Mouse (Mus musculus): ENCODE results near the gene Ift27. TPM values are rescaled to one million over a fixed set of nuclear protein-coding genes. Genes with fewer than 3 reads are reported as not detected.

The Ift27 gene
- polyA plus RNA-seq, 1 experiment from 2014 or later, result 97.3 TPM

- no peaks in the 10 kb centered on the region for H3K27me3 ChIP-seq (ENCODE audit: control insufficient read depth, insufficient read depth, low read length)
- no peak overlapping the region for H3K27ac ChIP-seq (ENCODE audit: low read length)
- no peaks in the 10 kb centered on the region for H3K9me3 ChIP-seq (ENCODE audit: control insufficient read depth, low read depth, low read length)
- 26% methylated on average over 6 of the region's 6 CpGs for WGBS
- H3K9ac ChIP-seq (replicated peaks; ENCODE audit: low read depth, low read length), result no peak overlapping the region
- no peak for ATAC-seq (ENCODE audit: insufficient number of reproducible peaks, insufficient read depth, low FRiP score, low read depth)
- H3K4me3 ChIP-seq (ENCODE audit: low read depth, low read length), result no peak overlapping the region
- H3K4me1 ChIP-seq (ENCODE audit: control insufficient read depth, insufficient read depth, low read length), result no peaks in the 10 kb centered on the region
- no peak overlapping the region for H3K4me2 ChIP-seq (replicated peaks; ENCODE audit: low read depth, low read length)
- no peaks in the 10 kb centered on the region for H3K36me3 ChIP-seq (ENCODE audit: control insufficient read depth, insufficient read depth, low read length)
Measured at GRCm38 (mm10) chr15:78134606-78135005, 39.3 kb downstream of the Ift27 start.

DNA sequence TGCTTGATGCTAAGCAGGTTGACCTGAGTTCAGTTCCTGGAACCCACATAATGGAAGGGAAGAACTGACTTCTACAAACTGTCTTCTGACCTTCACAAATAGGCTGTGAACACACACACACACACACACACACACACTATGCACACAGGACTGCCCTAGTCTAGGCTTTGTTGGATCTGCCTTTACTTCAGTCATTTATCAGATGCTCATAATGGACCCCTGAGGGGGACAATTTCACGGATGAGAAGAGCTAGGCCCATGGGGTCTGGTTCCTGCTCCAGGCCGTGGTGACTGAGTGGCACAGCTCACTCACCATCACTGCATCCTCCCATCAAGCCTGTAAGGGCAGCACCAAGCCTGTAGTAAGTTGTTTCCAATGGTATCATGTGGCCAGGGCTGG, 40.5 kb downstream of the Ift27 start:
- H3K9me3 ChIP-seq (ENCODE audit: control insufficient read depth, low read depth, low read length), result no peaks in the 10 kb centered on the region
- no peak overlapping the region for H3K4me3 ChIP-seq (ENCODE audit: low read depth, low read length)
- WGBS, result 43% methylated on average over 2 of the region's 2 CpGs
- no peak for ATAC-seq (ENCODE audit: insufficient number of reproducible peaks, insufficient read depth, low FRiP score, low read depth)
- H3K9ac ChIP-seq (replicated peaks; ENCODE audit: low read depth, low read length), result no peak overlapping the region
- H3K27ac ChIP-seq (ENCODE audit: low read length), result no peak overlapping the region
- H3K4me1 ChIP-seq (ENCODE audit: control insufficient read depth, insufficient read depth, low read length), result no peaks in the 10 kb centered on the region
- H3K27me3 ChIP-seq (ENCODE audit: control insufficient read depth, insufficient read depth, low read length), result no peaks in the 10 kb centered on the region
- H3K4me2 ChIP-seq (replicated peaks; ENCODE audit: low read depth, low read length), result no peak overlapping the region
- no peaks in the 10 kb centered on the region for H3K36me3 ChIP-seq (ENCODE audit: control insufficient read depth, insufficient read depth, low read length)

DNA sequence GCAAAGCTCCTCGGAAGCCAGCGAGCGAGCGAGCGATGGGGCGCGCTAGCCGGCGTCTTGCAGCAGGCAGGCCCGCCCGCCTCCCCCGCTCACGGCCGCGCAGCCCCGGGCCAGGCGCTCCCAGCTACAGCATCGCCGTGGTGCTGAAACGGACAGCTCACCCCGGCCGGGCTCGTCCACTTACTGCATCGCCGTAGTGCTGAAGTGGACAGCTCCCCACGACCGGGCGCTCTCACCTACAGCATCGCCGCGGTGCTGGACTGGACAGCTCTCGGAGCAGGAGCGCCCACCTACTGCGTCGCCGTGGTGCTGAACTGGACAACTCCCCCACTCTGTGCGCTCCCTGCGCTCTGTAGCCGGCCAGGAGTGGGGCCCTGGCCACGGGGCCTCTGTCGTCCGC, 54.2 kb downstream of the Ift27 start, which contains the start of gene Cacng2:
Cacng2 (minus strand) TSS at position 325 of the 400 bp plus-strand sequence.
- H3K27ac ChIP-seq (ENCODE audit: low read length), result no peak within 1 kb of the TSS
- 0 out of 2 replicates have a peak, but pooled peaks cover 8% of the 10 kb centered on the region for H3K27me3 ChIP-seq (ENCODE audit: control insufficient read depth, insufficient read depth, low read length)
- WGBS, result under 1% methylated on average over 30 of the region's 42 CpGs
- H3K9ac ChIP-seq (replicated peaks; ENCODE audit: low read depth, low read length), result no peak within 1 kb of the TSS
- H3K4me1 ChIP-seq (ENCODE audit: control insufficient read depth, insufficient read depth, low read length), result 0 out of 2 replicates have a peak, but pooled peaks cover 3% of the 10 kb centered on the region
- no peaks in the 10 kb centered on the region for H3K36me3 ChIP-seq (ENCODE audit: control insufficient read depth, insufficient read depth, low read length)
- peak; percentile 95 for ATAC-seq (ENCODE audit: insufficient number of reproducible peaks, insufficient read depth, low FRiP score, low read depth)
- H3K4me3 ChIP-seq (ENCODE audit: low read depth, low read length), result peak within 1 kb of the TSS; percentile 15; the same call in 1 of the 2 replicates
- no peaks in the 10 kb centered on the region for H3K9me3 ChIP-seq (ENCODE audit: control insufficient read depth, low read depth, low read length)
- peak within 1 kb of the TSS; percentile 45 for H3K4me2 ChIP-seq (replicated peaks; ENCODE audit: low read depth, low read length)

DNA sequence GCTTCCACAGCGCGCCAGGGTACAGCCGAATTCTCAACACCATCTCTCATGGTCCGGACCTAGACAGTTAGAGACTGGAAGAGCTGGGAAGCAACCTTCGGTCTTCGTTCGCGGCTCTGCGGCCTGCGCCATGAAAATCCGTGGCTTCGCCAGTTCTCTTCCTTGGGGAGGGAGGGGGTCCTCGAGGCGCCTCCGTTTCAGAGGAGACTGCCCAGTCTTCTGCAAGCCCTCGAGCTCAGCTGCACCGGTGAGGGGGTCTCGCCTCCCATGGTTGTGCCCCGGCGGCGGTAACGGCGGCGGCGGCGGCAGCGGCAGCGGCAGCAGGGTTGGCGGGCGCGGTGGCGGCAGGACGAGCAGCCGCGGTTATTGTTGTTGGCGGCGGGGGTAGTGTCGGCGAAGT, 54.7 kb downstream of the Ift27 start:
- no peak for ATAC-seq (ENCODE audit: insufficient number of reproducible peaks, insufficient read depth, low FRiP score, low read depth)
- Histone ChIP-seq H3K36me3 (ENCODE audit: control insufficient read depth, insufficient read depth, low read length) (no peaks in the 10 kb centered on the region), H3K27ac (ENCODE audit: low read length) (no peak overlapping the region)

GRCm38 (mm10) chr15:78118275-78118995, 55.5 kb downstream of the Ift27 start:
- H3K4me3 ChIP-seq (ENCODE audit: low read depth, low read length), result no peak overlapping the region
- no peaks in the 10 kb centered on the region for H3K9me3 ChIP-seq (ENCODE audit: control insufficient read depth, low read depth, low read length)
- 67% methylated on average over 17 of the region's 18 CpGs for WGBS
- no peak overlapping the region for H3K9ac ChIP-seq (replicated peaks; ENCODE audit: low read depth, low read length)
- H3K27me3 ChIP-seq (ENCODE audit: control insufficient read depth, insufficient read depth, low read length), result 0 out of 2 replicates have a peak, but pooled peaks cover 8% of the 10 kb centered on the region
- no peaks in the 10 kb centered on the region for H3K36me3 ChIP-seq (ENCODE audit: control insufficient read depth, insufficient read depth, low read length)
- no peak overlapping the region for H3K4me2 ChIP-seq (replicated peaks; ENCODE audit: low read depth, low read length)
- 0 out of 2 replicates have a peak, but pooled peaks cover 3% of the 10 kb centered on the region for H3K4me1 ChIP-seq (ENCODE audit: control insufficient read depth, insufficient read depth, low read length)
- ATAC-seq (ENCODE audit: insufficient number of reproducible peaks, insufficient read depth, low FRiP score, low read depth), result no peak
- H3K27ac ChIP-seq (ENCODE audit: low read length), result no peak overlapping the region

More for the DNA sequence above, 54.7 kb downstream of the Ift27 start:
- H3K4me1 ChIP-seq (ENCODE audit: control insufficient read depth, insufficient read depth, low read length), result 0 out of 2 replicates have a peak, but pooled peaks cover 3% of the 10 kb centered on the region
- H3K9ac ChIP-seq (replicated peaks; ENCODE audit: low read depth, low read length), result no peak overlapping the region
- H3K27me3 ChIP-seq (ENCODE audit: control insufficient read depth, insufficient read depth, low read length), result 0 out of 2 replicates have a peak, but pooled peaks cover 8% of the 10 kb centered on the region
- 6% methylated on average over 39 of the region's 39 CpGs for WGBS
- H3K4me2 ChIP-seq (replicated peaks; ENCODE audit: low read depth, low read length), result peak overlapping the region; percentile 45
- H3K4me3 ChIP-seq (ENCODE audit: low read depth, low read length), result peak overlapping the region; percentile 15; the same call in 1 of the 2 replicates
- H3K9me3 ChIP-seq (ENCODE audit: control insufficient read depth, low read depth, low read length), result no peaks in the 10 kb centered on the region

DNA sequence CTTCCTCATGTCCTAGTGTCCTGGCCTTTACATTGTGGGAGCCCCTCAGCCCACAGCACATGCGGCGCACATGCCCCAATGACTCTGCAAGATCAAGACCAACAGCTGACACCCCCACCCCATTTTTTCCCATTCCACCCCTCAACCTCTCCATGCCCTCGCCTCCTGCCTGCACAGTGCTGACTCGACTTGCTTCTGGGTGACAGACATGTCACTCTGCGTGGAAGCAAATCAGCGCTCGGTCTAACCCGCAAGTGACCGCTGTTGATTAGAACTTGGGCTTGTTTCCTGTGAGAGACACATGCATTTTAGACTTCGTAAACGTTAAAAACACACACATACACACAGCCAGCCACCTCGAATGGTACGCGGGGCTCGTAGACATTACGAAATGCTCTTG, 56.2 kb downstream of the Ift27 start:
- H3K4me3 ChIP-seq (ENCODE audit: low read depth, low read length), result no peak overlapping the region
- no peaks in the 10 kb centered on the region for H3K9me3 ChIP-seq (ENCODE audit: control insufficient read depth, low read depth, low read length)
- H3K27me3 ChIP-seq (ENCODE audit: control insufficient read depth, insufficient read depth, low read length), result 0 out of 2 replicates have a peak, but pooled peaks cover 8% of the 10 kb centered on the region
- WGBS, result 88% methylated on average over 16 of the region's 16 CpGs
- no peak for ATAC-seq (ENCODE audit: insufficient number of reproducible peaks, insufficient read depth, low FRiP score, low read depth)
- H3K27ac ChIP-seq (ENCODE audit: low read length), result no peak overlapping the region
- no peak overlapping the region for H3K9ac ChIP-seq (replicated peaks; ENCODE audit: low read depth, low read length)
- no peak overlapping the region for H3K4me2 ChIP-seq (replicated peaks; ENCODE audit: low read depth, low read length)
- no peaks in the 10 kb centered on the region for H3K36me3 ChIP-seq (ENCODE audit: control insufficient read depth, insufficient read depth, low read length)
- H3K4me1 ChIP-seq (ENCODE audit: control insufficient read depth, insufficient read depth, low read length), result 0 out of 2 replicates have a peak, but pooled peaks cover 3% of the 10 kb centered on the region

- Histone ChIP-seq H3K9me3 (ENCODE audit: control insufficient read depth, low read depth, low read length) (no peaks in the 10 kb centered on the region), H3K9ac (replicated peaks; ENCODE audit: low read depth, low read length) (no peak overlapping the region), H3K27ac (ENCODE audit: low read length) (no peak overlapping the region), H3K4me1 (ENCODE audit: control insufficient read depth, insufficient read depth, low read length) (0 out of 2 replicates have a peak, but pooled peaks cover 3% of the 10 kb centered on the region), H3K27me3 (ENCODE audit: control insufficient read depth, insufficient read depth, low read length) (0 out of 2 replicates have a peak, but pooled peaks cover 8% of the 10 kb centered on the region), H3K36me3 (ENCODE audit: control insufficient read depth, insufficient read depth, low read length) (no peaks in the 10 kb centered on the region), H3K4me2 (replicated peaks; ENCODE audit: low read depth, low read length) (no peak overlapping the region), H3K4me3 (ENCODE audit: low read depth, low read length) (no peak overlapping the region)
- 82% methylated on average over 10 of the region's 10 CpGs for WGBS
- no peak for ATAC-seq (ENCODE audit: insufficient number of reproducible peaks, insufficient read depth, low FRiP score, low read depth)
Measured at GRCm38 (mm10) chr15:78116936-78117335, 57.0 kb downstream of the Ift27 start.

DNA sequence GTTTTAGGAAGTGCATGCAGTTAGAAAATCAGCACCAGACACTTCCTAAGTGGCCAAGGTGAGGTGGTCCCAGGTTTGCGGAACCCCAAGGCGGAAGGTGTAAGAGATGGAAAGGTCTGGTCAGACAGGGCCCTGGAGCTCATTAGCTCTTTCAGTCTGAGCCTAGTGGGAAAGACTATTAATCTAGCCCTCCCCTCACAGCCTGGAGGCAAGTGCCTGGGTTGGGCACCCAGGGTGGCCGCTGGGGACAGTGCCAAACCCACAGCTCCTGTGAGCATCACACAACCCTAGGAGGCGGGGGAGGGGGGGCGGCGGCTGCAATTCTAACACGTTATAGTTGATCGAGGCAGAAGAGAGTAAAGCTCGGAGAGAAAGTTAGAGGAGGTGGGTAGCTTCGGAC, 57.7 kb downstream of the Ift27 start:
- WGBS, result 70% methylated on average over 10 of the region's 10 CpGs
- Histone ChIP-seq H3K9me3 (ENCODE audit: control insufficient read depth, low read depth, low read length) (no peaks in the 10 kb centered on the region), H3K27me3 (ENCODE audit: control insufficient read depth, insufficient read depth, low read length) (0 out of 2 replicates have a peak, but pooled peaks cover 8% of the 10 kb centered on the region), H3K9ac (replicated peaks; ENCODE audit: low read depth, low read length) (no peak overlapping the region), H3K27ac (ENCODE audit: low read length) (no peak overlapping the region), H3K4me3 (ENCODE audit: low read depth, low read length) (no peak overlapping the region), H3K4me1 (ENCODE audit: control insufficient read depth, insufficient read depth, low read length) (0 out of 2 replicates have a peak, but pooled peaks cover 3% of the 10 kb centered on the region), H3K4me2 (replicated peaks; ENCODE audit: low read depth, low read length) (no peak overlapping the region), H3K36me3 (ENCODE audit: control insufficient read depth, insufficient read depth, low read length) (no peaks in the 10 kb centered on the region)
- no peak for ATAC-seq (ENCODE audit: insufficient number of reproducible peaks, insufficient read depth, low FRiP score, low read depth)
